Mouse (Mus musculus) stomach, postnatal 0 days (tissue): ENCODE measurements around the gene Mrpl17. TPM values are rescaled to one million over a fixed set of nuclear protein-coding genes. Genes with fewer than 3 reads are reported as not detected.
"Not testable (repeated sequence)": the region's sequence is repeated elsewhere in the genome, so short reads cannot be mapped to it uniquely, and the experiment has no call there.

Experiments
- ATAC-seq: fragments of 200-750 bp; cut with Nextera tagmentation; 2 replicates; pipeline ENCODE4 v1.8.0; 2017; ENCODE audit not compliant: low FRiP score, low TSS enrichment
- DNase-seq: peaks from one replicate; pipeline ENCODE4 v3.0.0-alpha.2; 2016; ENCODE audit warnings: low spot score
- H3K27ac ChIP-seq: fragments of 300-500 bp; sonication (generic); replicated peaks from 2 replicates; pipeline ENCODE4 v1.5.1; 2014; ENCODE audit warnings: mild to moderate bottlenecking, control low read depth
- H3K27me3 ChIP-seq: fragments of 300-500 bp; sonication (generic); 2 replicates; pipeline ENCODE4 v1.6.1; 2014; ENCODE audit warnings: low read length; ENCODE audit not compliant: control insufficient read depth, insufficient read depth
- H3K36me3 ChIP-seq: fragments of 300-500 bp; sonication (generic); 2 replicates; pipeline ENCODE4 v1.6.1; 2014; ENCODE audit warnings: low read length, mixed read lengths; ENCODE audit not compliant: control insufficient read depth, insufficient read depth
- H3K4me1 ChIP-seq: fragments of 300-500 bp; sonication (generic); replicated peaks from 2 replicates; pipeline ENCODE4 v1.6.1; 2014; ENCODE audit warnings: antibody characterized with exemption; ENCODE audit not compliant: control insufficient read depth, insufficient read depth
- H3K4me2 ChIP-seq: fragments of 300-500 bp; sonication (generic); replicated peaks from 2 replicates; pipeline ENCODE4 v1.6.1; 2014; ENCODE audit warnings: low read depth, mild to moderate bottlenecking, control low read depth, moderate library complexity
- H3K4me3 ChIP-seq: fragments of 300-500 bp; sonication (generic); 2 replicates; pipeline ENCODE4 v1.5.1; 2014; ENCODE audit warnings: low read depth, low read length, control low read depth
- H3K9ac ChIP-seq: fragments of 300-500 bp; sonication (generic); 2 replicates; pipeline ENCODE4 v1.6.1; 2014; ENCODE audit warnings: mild to moderate bottlenecking, low read length, control low read depth, mixed read lengths
- H3K9me3 ChIP-seq: fragments of 300-500 bp; sonication (generic); 2 replicates; pipeline ENCODE4 v1.6.1; 2016; ENCODE audit warnings: low read length; ENCODE audit not compliant: control insufficient read depth
- CTCF ChIP-seq: IDR thresholded peaks from 2 replicates; pipeline ENCODE4 v1.5.1; 2016; ENCODE audit warnings: antibody characterized with exemption, low read depth, mild to moderate bottlenecking, moderate library complexity
- EP300 ChIP-seq: optimal IDR thresholded peaks from 2 replicates; pipeline ENCODE3; 2016; ENCODE audit warnings: antibody characterized with exemption
- WGBS: fragments of 180-500 bp; shearing (Covaris S2); extraction: QIAGEN DNeasy Blood & Tissue Kit; methylation state at CpG from one replicate; pipeline ENCODE4 v1.1.7; 2014; 5-methylcytosine and 5-hydroxymethylcytosine counted together
- polyA plus RNA-seq: library from polyadenylated mRNA; unstranded; fragments of >200 nt; fragmentation: Nextera tagmentation; extraction: Ambion mirVana; gene quantifications from 2 replicates; pipeline ENCODE4 v1.2.1, GENCODE M21; 2015

Mrpl17 gene
- 320 and 359 TPM in 2 replicates for polyA plus RNA-seq

GRCm38 (mm10) chr7:105810877-105811489, at the start of gene Mrpl17:
Gene Mrpl17, minus strand, starts transcription at chr7:105811099.
- Histone ChIP-seq H3K4me1 (0 out of 2 replicates have a peak, but pooled peaks cover 3% of the 10 kb centered on the region), H3K27me3 (no peaks in the 10 kb centered on the region), H3K9me3 (no peaks in the 10 kb centered on the region), H3K4me3 (peak within 1 kb of the TSS; percentile 92), H3K4me2 (peak within 1 kb of the TSS; percentile 79), H3K9ac (peak within 1 kb of the TSS; percentile 96), H3K36me3 (no peaks in the 10 kb centered on the region), H3K27ac (peak within 1 kb of the TSS; percentile 92)
- DNase-seq (peak; percentile 100), ATAC-seq (peak; percentile 99)
- under 1% methylated on average over 50 of the region's 52 CpGs for WGBS
- peak; percentile 98 for TF ChIP-seq CTCF
- TF ChIP-seq EP300 = no peak

- H3K4me2 ChIP-seq, ATAC-seq, H3K4me1 ChIP-seq, H3K27me3 ChIP-seq, H3K4me3 ChIP-seq, H3K9ac ChIP-seq, H3K9me3 ChIP-seq, H3K27ac ChIP-seq, DNase-seq, H3K36me3 ChIP-seq: not testable (repeated sequence)
- WGBS = no CpG with 5 or more reads among the region's 2 CpGs
These were observed 45.0 kb upstream of the Mrpl17 start for GRCm38 (mm10) chr7:105855718-105856560.

- no peak overlapping the region for H3K9ac ChIP-seq
- DNase-seq (no peak), ATAC-seq (no peak)
- 75% methylated on average over 7 of the region's 7 CpGs for WGBS
- no peak overlapping the region for H3K27ac ChIP-seq
- no peaks in the 10 kb centered on the region for H3K27me3 ChIP-seq
- H3K4me1 ChIP-seq = no peaks in the 10 kb centered on the region
- H3K9me3 ChIP-seq = no peaks in the 10 kb centered on the region
- H3K4me3 ChIP-seq = no peak overlapping the region
- TF ChIP-seq CTCF (no peak), EP300 (no peak)
- H3K4me2 ChIP-seq = no peak overlapping the region
- H3K36me3 ChIP-seq = no peaks in the 10 kb centered on the region
These were observed 13.4 kb upstream of the Mrpl17 start for GRCm38 (mm10) chr7:105824281-105824680.

- Histone ChIP-seq H3K9ac (no peak overlapping the region), H3K27me3 (no peaks in the 10 kb centered on the region), H3K4me1 (no peaks in the 10 kb centered on the region), H3K9me3 (no peaks in the 10 kb centered on the region), H3K4me2 (no peak overlapping the region), H3K4me3 (no peak overlapping the region), H3K36me3 (no peaks in the 10 kb centered on the region), H3K27ac (no peak overlapping the region)
- DNase-seq (no peak), ATAC-seq (no peak)
- TF ChIP-seq CTCF = peak; percentile 85
- TF ChIP-seq EP300 = no peak
- 2% methylated on average over 1 of the region's 1 CpGs for WGBS
These were observed 7.6 kb upstream of the Mrpl17 start for GRCm38 (mm10) chr7:105818483-105818882.

GRCm38 (mm10) chr7:105816736-105817135, 5.8 kb upstream of the Mrpl17 start:
- Histone ChIP-seq H3K4me3 (no peak overlapping the region), H3K9me3 (no peaks in the 10 kb centered on the region), H3K4me1 (no peaks in the 10 kb centered on the region), H3K36me3 (no peaks in the 10 kb centered on the region), H3K9ac (no peak overlapping the region), H3K4me2 (no peak overlapping the region), H3K27me3 (no peaks in the 10 kb centered on the region), H3K27ac (no peak overlapping the region)
- peak; percentile 64 for TF ChIP-seq CTCF
- no peak for TF ChIP-seq EP300
- DNase-seq = no peak
- no peak for ATAC-seq

- 83% methylated on average over 3 of the region's 3 CpGs for WGBS
- TF ChIP-seq CTCF (no peak), EP300 (no peak)
- no peak overlapping the region for H3K4me3 ChIP-seq
- ATAC-seq = no peak
- no peak overlapping the region for H3K9ac ChIP-seq
- no peak overlapping the region for H3K27ac ChIP-seq
- H3K36me3 ChIP-seq = no peaks in the 10 kb centered on the region
- no peak for DNase-seq
- H3K4me1 ChIP-seq = 0 out of 2 replicates have a peak, but pooled peaks cover 3% of the 10 kb centered on the region
- no peaks in the 10 kb centered on the region for H3K9me3 ChIP-seq
- H3K4me2 ChIP-seq = no peak overlapping the region
- no peaks in the 10 kb centered on the region for H3K27me3 ChIP-seq
These were observed 2.4 kb upstream of the Mrpl17 start for GRCm38 (mm10) chr7:105813326-105813725.
